Mouse (Mus musculus) activated CD4-positive, CD25-positive, alpha-beta regulatory T cell, adult 4 months (primary cell): ENCODE data around the gene Rtn4rl1. TPM values are rescaled to one million over a fixed set of nuclear protein-coding genes. Genes with fewer than 3 reads are reported as not detected.

Experiments
- ATAC-seq: one replicate; pipeline ENCODE4 v1.8.0; 2017
- polyA plus RNA-seq, 2 experiments: library from polyadenylated mRNA; unstranded; fragments of 100-300 nt; shearing (Covaris generic); gene quantifications; one replicate each; pipeline ENCODE4 v1.2.1; 2017

The Rtn4rl1 gene
- polyA plus RNA-seq, 2 experiments from 2014 or later: 1.6 to 1.8 TPM

GRCm38 (mm10) chr11:75299786-75300185 lies 106.2 kb downstream of the Rtn4rl1 start:
- ATAC-seq: no peak

- no peak for ATAC-seq
These were observed 107.4 kb downstream of the Rtn4rl1 start for GRCm38 (mm10) chr11:75300954-75301353.

GRCm38 (mm10) chr11:75304797-75305196 lies 111.2 kb downstream of the Rtn4rl1 start:
- ATAC-seq: no peak

GRCm38 (mm10) chr11:75308650-75309049 lies 115.1 kb downstream of the Rtn4rl1 start:
- no peak for ATAC-seq

- no peak for ATAC-seq
These were observed 117.2 kb downstream of the Rtn4rl1 start for GRCm38 (mm10) chr11:75310813-75311212.

- no peak for ATAC-seq
These were observed 118.2 kb downstream of the Rtn4rl1 start for GRCm38 (mm10) chr11:75311751-75312150.

- ATAC-seq: no peak
These were observed 120.3 kb downstream of the Rtn4rl1 start for GRCm38 (mm10) chr11:75313834-75314233.

Other genes with a start within 250 kb of the Rtn4rl1 start
- gene Hic1, start 24.3 kb upstream of the Rtn4rl1 start, polyA plus RNA-seq: under 1 TPM in 1 of 2 experiments, not detected in 1; 0.38 TPM
- gene Ovca2, start 14.9 kb upstream of the Rtn4rl1 start, polyA plus RNA-seq: 10 to 100 TPM; 28.4 to 32.8 TPM
- gene Dph1, start 2.5 kb upstream of the Rtn4rl1 start, polyA plus RNA-seq: 1 to 10 TPM; 8.3 to 9.6 TPM
- 100 to 1,000 TPM; 209 to 263 TPM for gene Rpa1, start 154.5 kb downstream of the Rtn4rl1 start, polyA plus RNA-seq
- 10 to 100 TPM; 14.0 to 18.7 TPM for gene Smyd4, start 154.7 kb downstream of the Rtn4rl1 start, polyA plus RNA-seq
- 1 to 10 TPM; 1.8 to 3.9 TPM for gene Serpinf1, start 228.9 kb downstream of the Rtn4rl1 start, polyA plus RNA-seq
- gene Serpinf2, start 245.8 kb downstream of the Rtn4rl1 start, polyA plus RNA-seq: not detected